Mouse (Mus musculus): ENCODE data around the gene Abcc4. TPM values are rescaled to one million over a fixed set of nuclear protein-coding genes. Genes with fewer than 3 reads are reported as not detected.
"Not testable (repeated sequence)": the region's sequence is repeated elsewhere in the genome, so short reads cannot be mapped to it uniquely, and the experiment has no call there.

Gene Abcc4
- total and polyA plus RNA-seq, 2 experiments from 2014 or later, result 2.3 to 4.8 TPM

DNA sequence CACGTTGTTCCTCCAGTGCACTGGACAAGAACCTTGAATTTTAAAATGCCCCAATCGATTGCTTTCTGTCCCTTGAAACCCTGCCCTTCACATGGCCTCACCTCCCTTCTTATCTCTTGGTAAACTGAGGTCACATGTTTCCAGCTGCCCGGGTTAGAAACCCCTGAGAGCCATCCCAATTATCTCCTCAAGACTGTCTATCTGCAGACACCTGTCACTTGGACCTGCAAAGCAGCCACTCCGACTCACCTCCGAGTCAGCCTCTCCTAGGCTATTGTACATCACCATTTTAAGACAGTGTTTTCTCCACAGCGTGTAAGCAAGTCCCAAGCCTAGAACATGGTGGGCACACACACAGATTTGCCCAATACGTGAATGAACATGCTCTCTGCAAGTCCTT is 31.8 kb downstream of the Abcc4 start:
- H3K9me3 ChIP-seq (ENCODE audit: low read length), result no peaks in the 10 kb centered on the region
- H3K4me3 ChIP-seq (ENCODE audit: low read length), result no peak overlapping the region
- DNase-seq (ENCODE audit: low spot score), result no peak
- 80% methylated on average over 7 of the region's 7 CpGs for WGBS
- H3K27ac ChIP-seq, result no peak overlapping the region
- H3K4me2 ChIP-seq (ENCODE audit: low read depth, low read length), result no peak overlapping the region
- no peak for TF ChIP-seq CTCF (IDR thresholded peaks at IDR 0.05; ENCODE audit: low read depth)
- H3K36me3 ChIP-seq (ENCODE audit: insufficient read depth, low read length), result no peaks in the 10 kb centered on the region
- ATAC-seq, result no peak
- no peak overlapping the region for H3K9ac ChIP-seq (replicated peaks; ENCODE audit: low read length)
- H3K27me3 ChIP-seq (ENCODE audit: insufficient read depth, low read length), result no peaks in the 10 kb centered on the region
- H3K4me1 ChIP-seq (ENCODE audit: insufficient read depth, low read length), result no peaks in the 10 kb centered on the region

- DNase-seq (ENCODE audit: low spot score) (no peak), ATAC-seq (no peak)
- no peaks in the 10 kb centered on the region for H3K36me3 ChIP-seq (ENCODE audit: insufficient read depth, low read length)
- H3K9me3 ChIP-seq (ENCODE audit: low read length), result no peaks in the 10 kb centered on the region
- no peak overlapping the region for H3K4me2 ChIP-seq (ENCODE audit: low read depth, low read length)
- H3K27ac ChIP-seq, result no peak overlapping the region
- H3K9ac ChIP-seq (replicated peaks; ENCODE audit: low read length), result no peak overlapping the region
- no peaks in the 10 kb centered on the region for H3K4me1 ChIP-seq (ENCODE audit: insufficient read depth, low read length)
- no peak for TF ChIP-seq CTCF (IDR thresholded peaks at IDR 0.05; ENCODE audit: low read depth)
- WGBS, result 82% methylated on average over 6 of the region's 6 CpGs
- no peak overlapping the region for H3K4me3 ChIP-seq (ENCODE audit: low read length)
- no peaks in the 10 kb centered on the region for H3K27me3 ChIP-seq (ENCODE audit: insufficient read depth, low read length)
Observed at GRCm38 (mm10) chr14:118673501-118673900, 32.5 kb downstream of the Abcc4 start.

DNA sequence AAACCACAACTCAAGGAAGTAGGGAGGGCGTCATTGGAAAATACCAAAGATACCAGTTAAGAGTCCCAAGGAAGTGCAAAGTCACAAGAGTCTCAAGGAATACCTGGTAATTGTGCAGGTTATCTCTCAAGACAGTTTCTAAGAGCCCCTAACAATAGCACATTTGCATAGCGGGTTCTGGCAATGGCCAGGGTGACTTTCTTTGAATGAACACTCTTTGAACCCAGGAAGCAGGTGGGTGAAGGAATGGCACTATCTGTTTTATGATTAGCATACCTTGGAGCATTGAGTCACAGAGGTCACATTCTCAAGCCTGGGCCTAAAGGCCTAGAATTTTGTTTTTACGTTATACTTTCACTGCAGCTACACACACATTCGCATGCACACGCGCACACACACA is 33.1 kb downstream of the Abcc4 start:
- not testable (repeated sequence) for H3K4me2 ChIP-seq (ENCODE audit: low read depth, low read length); H3K9ac ChIP-seq (replicated peaks; ENCODE audit: low read length); ATAC-seq; DNase-seq (ENCODE audit: low spot score); H3K27ac ChIP-seq; H3K9me3 ChIP-seq (ENCODE audit: low read length); H3K36me3 ChIP-seq (ENCODE audit: insufficient read depth, low read length); H3K27me3 ChIP-seq (ENCODE audit: insufficient read depth, low read length); H3K4me3 ChIP-seq (ENCODE audit: low read length); H3K4me1 ChIP-seq (ENCODE audit: insufficient read depth, low read length)
- 91% methylated on average over 6 of the region's 6 CpGs for WGBS

- DNase-seq (ENCODE audit: low spot score), result peak; percentile 51
- no peak overlapping the region for H3K4me2 ChIP-seq (ENCODE audit: low read depth, low read length)
- 52% methylated on average over 6 of the region's 6 CpGs for WGBS
- no peak for TF ChIP-seq CTCF (IDR thresholded peaks at IDR 0.05; ENCODE audit: low read depth)
- H3K36me3 ChIP-seq (ENCODE audit: insufficient read depth, low read length), result no peaks in the 10 kb centered on the region
- no peak overlapping the region for H3K4me3 ChIP-seq (ENCODE audit: low read length)
- H3K27me3 ChIP-seq (ENCODE audit: insufficient read depth, low read length), result no peaks in the 10 kb centered on the region
- no peak overlapping the region for H3K27ac ChIP-seq
- H3K9ac ChIP-seq (replicated peaks; ENCODE audit: low read length), result no peak overlapping the region
- H3K4me1 ChIP-seq (ENCODE audit: insufficient read depth, low read length), result no peaks in the 10 kb centered on the region
- no peaks in the 10 kb centered on the region for H3K9me3 ChIP-seq (ENCODE audit: low read length)
- ATAC-seq, result peak; percentile 54; the same call in 1 of the 2 replicates
Observed at GRCm38 (mm10) chr14:118667499-118667898, 38.5 kb downstream of the Abcc4 start.

- Histone ChIP-seq H3K4me3 (ENCODE audit: low read length) (no peak overlapping the region), H3K27me3 (ENCODE audit: insufficient read depth, low read length) (no peaks in the 10 kb centered on the region), H3K4me1 (ENCODE audit: insufficient read depth, low read length) (no peaks in the 10 kb centered on the region), H3K4me2 (ENCODE audit: low read depth, low read length) (no peak overlapping the region), H3K9ac (replicated peaks; ENCODE audit: low read length) (no peak overlapping the region), H3K9me3 (ENCODE audit: low read length) (no peaks in the 10 kb centered on the region), H3K36me3 (ENCODE audit: insufficient read depth, low read length) (no peaks in the 10 kb centered on the region), H3K27ac (no peak overlapping the region)
- DNase-seq (ENCODE audit: low spot score), result no peak
- no peak for ATAC-seq
- 84% methylated on average over 7 of the region's 7 CpGs for WGBS
- no peak for TF ChIP-seq CTCF (IDR thresholded peaks at IDR 0.05; ENCODE audit: low read depth)
Observed at GRCm38 (mm10) chr14:118664661-118665060, 41.4 kb downstream of the Abcc4 start.

DNA sequence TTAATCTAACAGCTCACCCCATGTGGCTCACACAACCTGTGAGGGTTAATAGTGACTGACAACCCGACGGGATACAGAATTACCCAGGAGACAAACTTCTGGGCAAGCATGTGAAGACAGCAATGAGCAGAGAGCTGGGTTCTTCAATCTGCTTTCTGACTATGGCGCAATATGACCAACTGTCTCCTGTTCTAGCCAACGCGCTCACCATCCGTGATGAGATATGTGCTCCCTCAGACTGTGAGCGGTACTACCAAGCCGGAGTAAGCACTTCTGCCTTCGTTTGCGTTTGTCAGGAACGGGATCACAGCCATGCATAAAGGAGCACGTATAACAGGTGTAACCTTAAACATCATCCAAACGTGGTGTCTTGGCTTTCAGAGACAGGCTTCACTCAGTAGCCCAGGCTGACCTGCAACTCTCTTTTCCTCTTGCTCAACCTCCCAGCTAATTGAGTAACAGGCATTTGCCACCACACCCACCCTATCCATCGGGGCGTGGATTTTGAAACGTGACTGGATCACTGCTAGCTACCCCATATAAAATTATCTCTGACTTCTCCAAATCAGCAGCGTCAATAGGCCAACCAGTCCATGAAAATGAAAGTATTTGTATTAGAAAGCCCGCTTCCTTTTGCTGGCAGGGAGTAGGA is 43.3 kb downstream of the Abcc4 start:
- Histone ChIP-seq H3K4me3 (ENCODE audit: low read length) (no peak overlapping the region), H3K9ac (replicated peaks; ENCODE audit: low read length) (no peak overlapping the region), H3K27me3 (ENCODE audit: insufficient read depth, low read length) (no peaks in the 10 kb centered on the region), H3K4me2 (ENCODE audit: low read depth, low read length) (no peak overlapping the region), H3K27ac (no peak overlapping the region), H3K4me1 (ENCODE audit: insufficient read depth, low read length) (no peaks in the 10 kb centered on the region), H3K9me3 (ENCODE audit: low read length) (no peaks in the 10 kb centered on the region), H3K36me3 (ENCODE audit: insufficient read depth, low read length) (no peaks in the 10 kb centered on the region)
- no peak for TF ChIP-seq CTCF (IDR thresholded peaks at IDR 0.05; ENCODE audit: low read depth)
- ATAC-seq, result no peak
- no peak for DNase-seq (ENCODE audit: low spot score)
- 90% methylated on average over 18 of the region's 18 CpGs for WGBS

- WGBS, result 87% methylated on average over 10 of the region's 10 CpGs
- Histone ChIP-seq H3K27ac (no peak overlapping the region), H3K4me3 (ENCODE audit: low read length) (no peak overlapping the region), H3K27me3 (ENCODE audit: insufficient read depth, low read length) (no peaks in the 10 kb centered on the region), H3K4me2 (ENCODE audit: low read depth, low read length) (no peak overlapping the region), H3K9me3 (ENCODE audit: low read length) (no peaks in the 10 kb centered on the region), H3K4me1 (ENCODE audit: insufficient read depth, low read length) (no peaks in the 10 kb centered on the region), H3K9ac (replicated peaks; ENCODE audit: low read length) (no peak overlapping the region), H3K36me3 (ENCODE audit: insufficient read depth, low read length) (no peaks in the 10 kb centered on the region)
- ATAC-seq (no peak; the same call in 1 of the 2 replicates), DNase-seq (ENCODE audit: low spot score) (no peak)
- TF ChIP-seq CTCF (IDR thresholded peaks at IDR 0.05; ENCODE audit: low read depth), result no peak
Observed at GRCm38 (mm10) chr14:118662124-118662523, 43.9 kb downstream of the Abcc4 start.
